Mouse (Mus musculus) neural tube, embryonic 12.5 days (tissue): ENCODE measurements around the gene Wscd2. TPM values are rescaled to one million over a fixed set of nuclear protein-coding genes. Genes with fewer than 3 reads are reported as not detected.

Source experiments
- ATAC-seq: fragments of 200-750 bp; cut with Nextera tagmentation; 2 replicates; pipeline ENCODE4 v1.8.0; 2017; ENCODE audit warnings: low read depth, mild to moderate bottlenecking, moderate TSS enrichment, moderate library complexity; ENCODE audit not compliant: low FRiP score
- H3K27ac ChIP-seq: fragments of 300-500 bp; sonication (generic); 2 replicates; pipeline ENCODE4 v1.5.1; 2016
- H3K27me3 ChIP-seq: fragments of 300-500 bp; sonication (generic); replicated peaks from 2 replicates; pipeline ENCODE4 v1.6.1; 2016; ENCODE audit warnings: mild to moderate bottlenecking
- H3K36me3 ChIP-seq: fragments of 300-500 bp; sonication (generic); 2 replicates; pipeline ENCODE4 v1.6.1; 2016; ENCODE audit warnings: mild to moderate bottlenecking
- H3K4me1 ChIP-seq: fragments of 300-500 bp; sonication (generic); 2 replicates; pipeline ENCODE4 v1.6.1; 2016
- H3K4me2 ChIP-seq: fragments of 300-500 bp; sonication (generic); replicated peaks from 2 replicates; pipeline ENCODE4 v1.6.1; 2016; ENCODE audit warnings: mild to moderate bottlenecking
- H3K4me3 ChIP-seq: fragments of 300-500 bp; sonication (generic); 2 replicates; pipeline ENCODE4 v1.5.1; 2016
- H3K9ac ChIP-seq: fragments of 300-500 bp; sonication (generic); 2 replicates; pipeline ENCODE4 v1.6.1; 2016; ENCODE audit warnings: mild to moderate bottlenecking
- H3K9me3 ChIP-seq: fragments of 300-500 bp; sonication (generic); 2 replicates; pipeline ENCODE4 v1.6.1; 2016; ENCODE audit warnings: mild to moderate bottlenecking
- WGBS: fragments of 180-500 bp; shearing (Covaris S2); methylation state at CpG from one replicate; pipeline ENCODE4 v1.1.7; 2016; 5-methylcytosine and 5-hydroxymethylcytosine counted together
- polyA plus RNA-seq: library from polyadenylated mRNA; unstranded; fragments of >200 nt; fragmentation: Nextera tagmentation; extraction: Ambion mirVana; gene quantifications from 2 replicates; pipeline ENCODE4 v1.2.1, GENCODE M21; 2016

Gene Wscd2
- polyA plus RNA-seq, 1 experiment from 2014 or later, result 16.5 TPM

GRCm38 (mm10) chr5:113487879-113488278, 2.3 kb upstream of the Wscd2 start:
- 78% methylated on average over 8 of the region's 8 CpGs for WGBS
- Histone ChIP-seq H3K4me2 (no peak overlapping the region), H3K27me3 (peaks cover 17% of the 10 kb centered on the region), H3K4me1 (peaks cover 22% of the 10 kb centered on the region), H3K36me3 (no peaks in the 10 kb centered on the region), H3K9ac (no peak overlapping the region), H3K27ac (no peak overlapping the region), H3K9me3 (no peaks in the 10 kb centered on the region), H3K4me3 (no peak overlapping the region)
- ATAC-seq, result no peak

GRCm38 (mm10) chr5:113489617-113490016, 516 bp upstream of the Wscd2 start:
- H3K27me3 ChIP-seq, result peaks cover 17% of the 10 kb centered on the region
- 92% methylated on average over 9 of the region's 9 CpGs for WGBS
- no peaks in the 10 kb centered on the region for H3K9me3 ChIP-seq
- ATAC-seq, result no peak
- H3K4me1 ChIP-seq, result peaks cover 35% of the 10 kb centered on the region
- no peak overlapping the region for H3K4me3 ChIP-seq
- H3K27ac ChIP-seq, result no peak overlapping the region
- H3K4me2 ChIP-seq, result no peak overlapping the region
- no peak overlapping the region for H3K9ac ChIP-seq
- no peaks in the 10 kb centered on the region for H3K36me3 ChIP-seq

- Histone ChIP-seq H3K4me3 (peak overlapping the region; percentile 60), H3K4me1 (peaks cover 35% of the 10 kb centered on the region), H3K27ac (peak overlapping the region; percentile 53), H3K9ac (peak overlapping the region; percentile 81), H3K27me3 (peaks cover 17% of the 10 kb centered on the region), H3K9me3 (no peaks in the 10 kb centered on the region), H3K36me3 (no peaks in the 10 kb centered on the region), H3K4me2 (peak overlapping the region; percentile 92)
- 2% methylated on average over 62 of the region's 63 CpGs for WGBS
- ATAC-seq, result peak; percentile 61
These were observed 531 bp downstream of the Wscd2 start for GRCm38 (mm10) chr5:113490467-113491260.

GRCm38 (mm10) chr5:113491552-113491951, 1.4 kb downstream of the Wscd2 start:
- peaks cover 17% of the 10 kb centered on the region for H3K27me3 ChIP-seq
- 68% methylated on average over 4 of the region's 4 CpGs for WGBS

GRCm38 (mm10) chr5:113491988-113492387, 1.9 kb downstream of the Wscd2 start:
- H3K36me3 ChIP-seq, result no peaks in the 10 kb centered on the region
- no peak overlapping the region for H3K4me3 ChIP-seq
- ATAC-seq, result no peak
- peak overlapping the region; percentile 81; the same call in 1 of the 2 replicates for H3K9ac ChIP-seq
- no peaks in the 10 kb centered on the region for H3K9me3 ChIP-seq
- peaks cover 17% of the 10 kb centered on the region for H3K27me3 ChIP-seq
- no peak overlapping the region for H3K27ac ChIP-seq
- WGBS, result 83% methylated on average over 3 of the region's 3 CpGs
- H3K4me2 ChIP-seq, result peak overlapping the region; percentile 92
- peaks cover 35% of the 10 kb centered on the region for H3K4me1 ChIP-seq

More at GRCm38 (mm10) chr5:113491552-113491951, 1.4 kb downstream of the Wscd2 start:
- Histone ChIP-seq H3K36me3 (no peaks in the 10 kb centered on the region), H3K4me3 (peak overlapping the region; percentile 60), H3K9me3 (no peaks in the 10 kb centered on the region), H3K9ac (peak overlapping the region; percentile 81), H3K4me2 (peak overlapping the region; percentile 92), H3K4me1 (peaks cover 35% of the 10 kb centered on the region), H3K27ac (no peak overlapping the region)
- ATAC-seq, result no peak

- Histone ChIP-seq H3K4me2 (peak overlapping the region; percentile 92), H3K9me3 (no peaks in the 10 kb centered on the region), H3K9ac (peak overlapping the region; percentile 22; the same call in 1 of the 2 replicates), H3K36me3 (no peaks in the 10 kb centered on the region), H3K4me1 (peaks cover 35% of the 10 kb centered on the region), H3K27ac (peak overlapping the region; percentile 15; the same call in 1 of the 2 replicates), H3K4me3 (peak overlapping the region; percentile 18), H3K27me3 (peaks cover 17% of the 10 kb centered on the region)
- 14% methylated on average over 7 of the region's 7 CpGs for WGBS
- peak; percentile 75 for ATAC-seq
These were observed 2.4 kb downstream of the Wscd2 start for GRCm38 (mm10) chr5:113492417-113493035.

- no peak overlapping the region for H3K27ac ChIP-seq
These were observed 3.9 kb downstream of the Wscd2 start for GRCm38 (mm10) chr5:113493997-113494396.

GRCm38 (mm10) chr5:113496926-113497325, 6.8 kb downstream of the Wscd2 start:
- H3K27me3 ChIP-seq, result no peaks in the 10 kb centered on the region
- no peak overlapping the region for H3K9ac ChIP-seq
- no peaks in the 10 kb centered on the region for H3K36me3 ChIP-seq
- H3K4me1 ChIP-seq, result peaks cover 22% of the 10 kb centered on the region
- WGBS, result 70% methylated on average over 3 of the region's 3 CpGs
- H3K4me3 ChIP-seq, result no peak overlapping the region
- H3K27ac ChIP-seq, result no peak overlapping the region
- no peak for ATAC-seq
- H3K4me2 ChIP-seq, result no peak overlapping the region
- H3K9me3 ChIP-seq, result no peaks in the 10 kb centered on the region

More at GRCm38 (mm10) chr5:113493997-113494396, 3.9 kb downstream of the Wscd2 start:
- Histone ChIP-seq H3K4me2 (peak overlapping the region; percentile 92), H3K9me3 (no peaks in the 10 kb centered on the region), H3K36me3 (no peaks in the 10 kb centered on the region), H3K9ac (0 out of 2 replicates have a peak overlapping the region, but pooled peaks have one; percentile 26), H3K4me1 (peaks cover 35% of the 10 kb centered on the region), H3K27me3 (peaks cover 12% of the 10 kb centered on the region), H3K4me3 (no peak overlapping the region)
- ATAC-seq, result no peak
- 74% methylated on average over 8 of the region's 8 CpGs for WGBS

GRCm38 (mm10) chr5:113499421-113499820, 9.3 kb downstream of the Wscd2 start:
- H3K4me1 ChIP-seq, result peaks cover 18% of the 10 kb centered on the region
- WGBS, result 89% methylated on average over 11 of the region's 11 CpGs
- no peak overlapping the region for H3K9ac ChIP-seq
- no peaks in the 10 kb centered on the region for H3K9me3 ChIP-seq
- no peaks in the 10 kb centered on the region for H3K27me3 ChIP-seq
- H3K36me3 ChIP-seq, result no peaks in the 10 kb centered on the region
- ATAC-seq, result no peak
- H3K4me2 ChIP-seq, result no peak overlapping the region
- no peak overlapping the region for H3K4me3 ChIP-seq
- no peak overlapping the region for H3K27ac ChIP-seq

GRCm38 (mm10) chr5:113503276-113503675, 13.1 kb downstream of the Wscd2 start:
- Histone ChIP-seq H3K27ac (peak overlapping the region; percentile 17; the same call in 1 of the 2 replicates), H3K9ac (0 out of 2 replicates have a peak overlapping the region, but pooled peaks have one; percentile 5), H3K4me3 (no peak overlapping the region), H3K36me3 (no peaks in the 10 kb centered on the region), H3K4me1 (peaks cover 32% of the 10 kb centered on the region), H3K4me2 (peak overlapping the region; percentile 20), H3K27me3 (no peaks in the 10 kb centered on the region), H3K9me3 (no peaks in the 10 kb centered on the region)
- ATAC-seq, result peak; percentile 19; the same call in 1 of the 2 replicates
- WGBS, result 8% methylated on average over 10 of the region's 10 CpGs

GRCm38 (mm10) chr5:113504654-113505053, 14.5 kb downstream of the Wscd2 start:
- peak; percentile 29; the same call in 1 of the 2 replicates for ATAC-seq
- H3K27me3 ChIP-seq, result no peaks in the 10 kb centered on the region
- 17% methylated on average over 4 of the region's 4 CpGs for WGBS
- no peaks in the 10 kb centered on the region for H3K36me3 ChIP-seq
- no peak overlapping the region for H3K9ac ChIP-seq
- H3K27ac ChIP-seq, result peak overlapping the region; percentile 16; the same call in 1 of the 2 replicates
- no peak overlapping the region for H3K4me2 ChIP-seq
- no peaks in the 10 kb centered on the region for H3K9me3 ChIP-seq
- H3K4me3 ChIP-seq, result no peak overlapping the region
- peaks cover 37% of the 10 kb centered on the region for H3K4me1 ChIP-seq

- no peak overlapping the region for H3K4me2 ChIP-seq
- H3K27me3 ChIP-seq, result no peaks in the 10 kb centered on the region
- 72% methylated on average over 6 of the region's 6 CpGs for WGBS
- no peaks in the 10 kb centered on the region for H3K9me3 ChIP-seq
- ATAC-seq, result no peak
- H3K9ac ChIP-seq, result no peak overlapping the region
- H3K27ac ChIP-seq, result no peak overlapping the region
- peaks cover 37% of the 10 kb centered on the region for H3K4me1 ChIP-seq
- H3K36me3 ChIP-seq, result no peaks in the 10 kb centered on the region
- H3K4me3 ChIP-seq, result no peak overlapping the region
These were observed 15.9 kb downstream of the Wscd2 start for GRCm38 (mm10) chr5:113506065-113506464.
